Mouse (Mus musculus) testis, postnatal 10 days (tissue): Measurements from ENCODE around the gene Prrc2b.

Experiments
- DNase-seq: peaks from one replicate; pipeline ENCODE4 v3.0.0; 2021; ENCODE audit warnings: low spot score

Gene Prrc2b

GRCm38 (mm10) chr2:32187649-32188048, 36.8 kb downstream of the Prrc2b start:
- no peak for DNase-seq

- DNase-seq = no peak
These were observed 38.3 kb downstream of the Prrc2b start for GRCm38 (mm10) chr2:32189060-32189681.

DNA sequence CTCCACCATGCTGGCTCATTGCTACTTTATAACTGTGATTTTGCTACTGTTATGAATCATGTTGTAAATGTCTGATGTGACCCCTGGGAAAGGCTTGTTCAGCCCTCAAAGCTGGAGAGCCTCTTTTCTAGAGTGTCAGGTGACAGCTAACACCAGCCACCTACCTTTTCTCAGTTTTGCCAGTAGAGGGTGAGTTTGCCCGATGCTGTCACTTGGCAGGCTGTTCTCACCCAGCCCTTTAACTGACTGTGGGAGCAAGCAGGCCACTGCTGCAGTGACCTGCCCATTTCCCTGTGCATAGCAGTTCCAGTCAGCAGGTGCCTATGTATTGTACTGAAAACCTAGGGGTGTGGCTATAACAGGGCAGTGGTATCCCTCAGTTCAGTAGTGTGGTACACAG, 39.7 kb downstream of the Prrc2b start:
- no peak for DNase-seq

GRCm38 (mm10) chr2:32191872-32192507, 41.1 kb downstream of the Prrc2b start:
- peak; percentile 75 for DNase-seq

DNA sequence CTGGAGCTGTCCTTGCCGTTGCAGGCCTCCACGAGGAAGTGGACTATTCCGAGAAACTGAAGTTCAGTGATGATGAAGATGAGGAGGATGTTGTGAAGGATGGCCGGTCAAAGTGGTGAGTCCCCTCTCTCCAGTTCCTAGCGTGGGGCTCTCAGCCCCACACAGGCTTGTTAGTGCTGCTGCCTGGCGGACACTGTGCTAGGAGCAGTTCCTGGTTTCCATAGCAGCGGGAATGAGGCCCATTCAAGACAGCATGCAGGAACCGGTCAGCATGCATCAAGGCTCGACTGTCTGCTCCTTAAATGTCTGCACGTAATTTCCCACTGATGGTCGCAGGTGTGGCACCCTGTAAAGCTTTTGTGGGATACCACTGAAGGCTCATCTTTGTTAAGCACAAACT, 48.1 kb downstream of the Prrc2b start:
- DNase-seq = no peak

DNA sequence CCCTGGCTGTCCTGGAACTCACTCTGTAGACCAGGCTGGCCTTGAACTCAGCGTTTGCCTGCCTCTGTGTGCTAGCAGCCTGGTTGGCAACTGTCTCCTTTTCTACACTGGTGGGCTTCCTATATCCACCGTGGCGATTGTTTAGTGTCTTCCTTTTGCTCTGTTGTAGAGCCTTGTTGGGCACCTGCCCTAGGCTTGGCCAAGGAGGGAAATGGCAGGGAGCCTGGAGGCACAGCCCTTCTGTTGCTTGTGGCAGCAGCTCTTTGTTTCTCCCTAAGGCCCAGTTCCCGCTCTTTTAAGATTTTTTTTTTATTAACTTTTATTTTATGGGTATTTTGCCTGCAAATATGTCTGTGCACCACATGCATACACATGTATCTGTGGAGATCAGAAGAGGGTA, 49.2 kb downstream of the Prrc2b start:
- DNase-seq = no peak

- no peak for DNase-seq
These were observed 49.8 kb downstream of the Prrc2b start for GRCm38 (mm10) chr2:32200712-32201111.

GRCm38 (mm10) chr2:32201527-32201926, 50.6 kb downstream of the Prrc2b start:
- DNase-seq = no peak

DNA sequence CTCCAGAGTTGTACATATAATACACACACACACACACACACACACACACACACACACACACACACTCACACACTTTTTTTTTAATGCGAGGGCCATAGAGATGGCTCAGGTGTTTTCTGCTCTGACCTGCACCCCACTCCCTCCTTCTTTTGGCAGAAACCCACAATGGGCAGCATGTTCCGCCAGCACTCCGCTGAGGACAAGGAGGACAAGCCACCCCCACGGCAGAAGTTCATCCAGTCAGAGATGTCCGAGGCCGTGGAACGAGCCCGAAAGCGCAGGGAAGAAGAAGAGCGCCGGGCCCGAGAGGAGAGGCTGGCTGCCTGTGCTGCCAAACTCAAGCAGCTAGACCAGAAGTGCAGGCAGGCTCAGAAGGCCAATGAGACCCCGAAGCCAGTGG, 53.0 kb downstream of the Prrc2b start:
- no peak for DNase-seq

DNA sequence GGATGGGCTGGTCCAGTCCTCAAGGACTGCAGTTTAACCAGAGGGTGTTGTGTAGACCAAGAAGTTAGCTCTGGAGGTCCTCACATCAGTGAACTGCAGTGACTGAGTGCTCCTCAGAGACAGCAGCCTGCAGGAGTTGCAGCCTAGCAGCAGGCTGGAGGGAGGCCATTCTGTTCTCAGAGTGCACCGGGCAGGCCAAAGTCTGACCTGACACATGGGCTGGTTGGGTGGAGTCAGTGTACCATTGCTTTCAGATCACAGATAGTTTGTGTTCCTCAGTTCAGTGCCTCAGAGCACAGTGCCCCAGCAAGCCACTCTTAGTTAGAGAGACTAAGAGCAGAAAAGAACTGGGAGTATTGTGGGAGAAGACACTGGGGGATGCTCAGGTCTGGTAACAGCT, 56.8 kb downstream of the Prrc2b start:
- DNase-seq = no peak

GRCm38 (mm10) chr2:32211689-32212088, 60.8 kb downstream of the Prrc2b start:
- no peak for DNase-seq

DNA sequence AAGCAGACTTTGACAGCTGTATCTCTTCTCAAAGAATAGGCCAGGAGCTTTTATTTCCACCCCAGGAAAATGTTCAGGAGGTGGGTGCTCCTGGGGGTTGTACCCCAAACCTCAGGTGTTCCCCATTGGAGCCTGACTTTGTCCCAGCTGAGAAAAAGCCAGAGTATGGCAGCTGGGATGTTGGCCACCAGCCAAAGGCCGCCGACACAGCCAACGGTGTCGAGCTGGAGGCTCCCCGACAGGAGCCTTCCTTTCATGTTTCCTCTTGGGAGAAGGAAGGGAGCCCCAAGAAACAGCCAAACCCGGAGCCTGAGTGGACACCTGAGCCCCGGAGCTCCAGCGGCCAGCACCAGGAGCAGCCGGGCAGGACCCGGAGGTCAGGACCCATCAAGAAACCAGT, 62.1 kb downstream of the Prrc2b start:
- no peak for DNase-seq

- no peak for DNase-seq
These were observed 64.7 kb downstream of the Prrc2b start for GRCm38 (mm10) chr2:32215576-32215975.

DNA sequence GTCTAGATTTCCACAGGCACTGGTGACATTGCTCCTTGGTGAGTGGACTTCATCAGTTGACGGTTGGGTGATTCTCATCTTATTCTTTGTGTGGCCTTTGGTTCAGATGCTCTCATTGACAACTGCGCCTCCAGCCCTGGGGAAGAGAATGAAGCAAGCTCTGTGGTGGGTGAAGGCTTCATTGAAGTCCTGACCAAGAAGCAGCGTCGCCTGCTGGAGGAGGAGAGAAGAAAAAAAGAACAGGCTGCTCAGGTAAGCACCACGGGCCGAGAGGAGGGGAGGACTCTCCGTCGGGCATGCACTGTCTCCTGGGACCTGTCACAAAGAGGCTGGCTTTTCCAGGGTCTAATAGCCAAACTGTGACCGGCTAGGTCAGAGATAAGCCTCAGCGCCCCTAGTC, 65.6 kb downstream of the Prrc2b start:
- no peak for DNase-seq

DNA sequence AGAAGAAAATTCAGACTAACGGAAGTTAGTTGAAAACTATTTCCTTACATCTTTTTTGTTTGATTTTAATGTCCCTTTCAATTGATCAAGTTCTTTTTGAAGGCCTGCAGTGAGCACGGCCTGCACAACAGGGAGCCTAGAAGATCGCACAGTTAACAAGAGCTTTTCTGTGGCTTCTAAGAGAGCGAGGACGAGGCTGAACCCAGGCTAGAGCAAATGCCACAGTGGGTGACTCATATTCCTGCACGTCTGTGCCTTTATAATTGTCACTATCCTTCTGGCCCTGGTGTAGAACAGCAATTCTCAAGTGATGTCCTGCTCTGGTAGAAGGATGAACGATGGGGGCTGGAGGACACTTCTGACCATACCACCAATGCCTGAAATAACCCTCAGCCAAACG, 66.8 kb downstream of the Prrc2b start:
- no peak for DNase-seq

- no peak for DNase-seq
These were observed 67.2 kb downstream of the Prrc2b start for GRCm38 (mm10) chr2:32218113-32218512.

DNA sequence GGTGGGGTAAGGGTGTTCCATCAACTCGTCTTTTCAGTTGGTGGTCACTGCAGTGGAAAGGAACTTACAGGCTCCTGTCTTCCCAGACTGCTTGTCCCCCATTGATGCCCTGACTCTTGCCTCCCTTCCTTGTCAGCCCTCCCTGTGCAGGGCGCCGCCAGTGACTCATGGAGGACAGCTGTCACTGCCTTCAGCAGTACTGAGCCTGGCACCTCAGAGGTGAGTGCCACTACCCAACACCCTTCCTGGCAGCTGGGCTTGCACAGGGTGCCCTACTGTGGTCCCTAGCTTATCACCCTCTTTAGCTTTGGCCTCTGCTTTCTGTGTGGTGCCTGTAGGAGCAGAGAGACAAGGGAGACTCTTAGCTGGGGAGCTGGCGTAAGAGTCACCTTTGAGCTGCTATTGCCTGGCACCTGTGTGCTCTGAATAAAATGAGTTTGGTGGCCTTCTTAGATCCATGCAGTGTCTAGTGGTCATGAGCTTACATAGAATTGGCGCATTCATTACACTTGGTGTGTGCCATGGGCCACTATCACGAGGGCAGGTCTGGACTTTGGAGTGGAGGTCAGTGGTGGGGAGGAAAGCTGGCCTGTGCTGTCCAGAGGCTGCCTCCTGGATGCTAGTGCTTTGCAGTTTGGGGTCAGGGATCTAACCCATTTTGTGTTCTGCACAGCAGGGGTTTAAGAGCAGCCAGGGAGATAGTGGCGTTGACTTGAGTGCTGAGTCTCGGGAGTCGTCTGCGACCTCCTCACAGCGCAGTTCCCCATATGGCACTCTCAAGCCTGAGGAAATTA, 67.9 kb downstream of the Prrc2b start:
- DNase-seq = no peak

- no peak for DNase-seq
These were observed 68.6 kb downstream of the Prrc2b start for GRCm38 (mm10) chr2:32219501-32219900.

GRCm38 (mm10) chr2:32220021-32220420, 69.1 kb downstream of the Prrc2b start:
- DNase-seq = no peak

DNA sequence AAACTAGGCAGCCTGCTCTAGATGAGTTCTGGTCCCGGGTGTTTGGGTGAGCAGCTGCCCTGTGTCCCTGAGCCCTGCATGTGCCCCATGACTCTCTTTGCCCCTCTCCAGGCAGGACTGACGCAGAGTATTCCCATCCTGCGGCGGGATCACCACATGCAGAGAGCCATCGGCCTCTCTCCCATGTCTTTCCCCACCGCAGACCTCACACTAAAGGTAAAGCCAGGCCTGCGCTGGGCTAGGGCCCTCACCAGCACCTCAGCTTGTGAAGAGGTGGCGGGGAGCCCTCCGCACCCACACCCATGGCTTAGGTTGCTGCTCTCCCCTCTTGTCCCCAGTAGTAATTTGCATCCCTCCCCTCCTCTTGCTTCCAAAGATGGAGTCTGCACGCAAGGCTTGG, 70.1 kb downstream of the Prrc2b start:
- DNase-seq = no peak

DNA sequence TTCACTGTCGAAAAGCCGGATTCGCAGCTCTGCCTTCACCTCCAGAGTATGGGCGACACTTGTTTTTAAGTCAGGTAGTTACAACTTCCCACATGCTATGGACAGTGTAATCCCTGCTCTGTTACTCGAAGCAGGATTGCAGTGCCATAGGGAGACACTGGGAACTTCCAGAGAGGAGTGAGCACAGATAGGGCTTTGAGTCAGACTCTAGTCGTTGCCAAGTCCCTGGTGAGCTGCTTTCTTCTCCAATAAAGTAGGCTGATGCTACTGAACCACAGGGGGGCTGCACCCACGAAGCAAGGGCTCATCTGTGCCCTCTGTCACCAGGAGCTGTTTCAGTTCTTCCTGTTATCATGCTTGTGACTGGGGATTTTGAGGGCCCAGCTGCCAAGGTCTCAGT, 70.7 kb downstream of the Prrc2b start:
- DNase-seq = no peak

DNA sequence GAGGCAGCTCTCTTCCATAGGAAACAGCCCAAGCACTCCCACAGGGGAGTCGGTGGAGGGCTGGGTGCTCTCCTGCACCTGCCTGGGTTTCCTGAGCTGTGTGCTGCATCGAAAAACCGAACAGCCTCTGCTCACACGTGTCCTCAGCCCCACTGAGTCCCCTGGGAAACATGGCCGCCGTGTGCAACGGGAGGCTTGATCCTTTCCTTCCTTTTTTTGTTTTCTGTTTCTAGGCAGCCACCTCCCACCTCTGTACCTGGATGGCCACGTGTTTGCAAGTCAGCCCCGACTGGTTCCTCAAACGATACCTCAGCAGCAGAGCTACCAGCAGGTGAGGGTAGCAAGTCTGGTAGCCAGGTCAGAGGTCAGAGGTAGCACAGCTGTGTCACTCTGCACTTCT, 71.2 kb downstream of the Prrc2b start:
- DNase-seq = no peak

- no peak for DNase-seq
These were observed 84.6 kb downstream of the Prrc2b start for GRCm38 (mm10) chr2:32235433-32235832.
